Mouse (Mus musculus): ENCODE data around the gene Fam13a.

Fam13a gene

GRCm38 (mm10) chr6:58998528-58998927, 25.8 kb downstream of the Fam13a start:
- no peak for DNase-seq

GRCm38 (mm10) chr6:58989149-58989548, 35.2 kb downstream of the Fam13a start:
- DNase-seq: no peak

- no peak for DNase-seq
Observed at GRCm38 (mm10) chr6:58988706-58989105, 35.6 kb downstream of the Fam13a start.

GRCm38 (mm10) chr6:58987166-58987565, 37.2 kb downstream of the Fam13a start:
- no peak for DNase-seq

- DNase-seq: no peak
Observed at GRCm38 (mm10) chr6:58985186-58985585, 39.2 kb downstream of the Fam13a start.

GRCm38 (mm10) chr6:58975249-58975648, 49.1 kb downstream of the Fam13a start:
- no peak for DNase-seq

- no peak for DNase-seq
Observed at GRCm38 (mm10) chr6:58974428-58974827, 49.9 kb downstream of the Fam13a start.

GRCm38 (mm10) chr6:58972873-58973272, 51.5 kb downstream of the Fam13a start:
- DNase-seq: no peak

- no peak for DNase-seq
Observed at GRCm38 (mm10) chr6:58968272-58968671, 56.1 kb downstream of the Fam13a start.

GRCm38 (mm10) chr6:58965071-58965831, 59.1 kb downstream of the Fam13a start:
- no peak for DNase-seq

- no peak for DNase-seq
Observed at GRCm38 (mm10) chr6:58964565-58964964, 59.8 kb downstream of the Fam13a start.

- DNase-seq: no peak
Observed at GRCm38 (mm10) chr6:58964091-58964490, 60.3 kb downstream of the Fam13a start.

- DNase-seq: no peak
Observed at GRCm38 (mm10) chr6:58962691-58963090, 61.7 kb downstream of the Fam13a start.

GRCm38 (mm10) chr6:58960523-58960922, 63.8 kb downstream of the Fam13a start:
- no peak for DNase-seq

GRCm38 (mm10) chr6:58951128-58951992, 73.0 kb downstream of the Fam13a start:
- no peak for DNase-seq

- no peak for DNase-seq
Observed at GRCm38 (mm10) chr6:58950410-58950809, 73.9 kb downstream of the Fam13a start.

- DNase-seq: no peak
Observed at GRCm38 (mm10) chr6:58946840-58947239, 77.5 kb downstream of the Fam13a start.

GRCm38 (mm10) chr6:58946246-58946645, 78.1 kb downstream of the Fam13a start:
- DNase-seq: no peak

- no peak for DNase-seq
Observed at GRCm38 (mm10) chr6:58943958-58944357, 80.4 kb downstream of the Fam13a start.

GRCm38 (mm10) chr6:58942276-58942675, 82.1 kb downstream of the Fam13a start:
- DNase-seq: no peak

- DNase-seq: no peak
Observed at GRCm38 (mm10) chr6:58937726-58938125, 86.6 kb downstream of the Fam13a start.

GRCm38 (mm10) chr6:58934144-58934543, 90.2 kb downstream of the Fam13a start:
- no peak for DNase-seq

GRCm38 (mm10) chr6:58933189-58933913, 91.0 kb downstream of the Fam13a start:
- no peak for DNase-seq

Data from thymus, postnatal 25 days (tissue).